Mouse (Mus musculus): ENCODE results near the gene Gpsm3. TPM values are rescaled to one million over a fixed set of nuclear protein-coding genes. Genes with fewer than 3 reads are reported as not detected.

Gpsm3 gene
- total and polyA plus RNA-seq, 3 experiments, result 13.0 to 38.7 (median 18.2) TPM

DNA sequence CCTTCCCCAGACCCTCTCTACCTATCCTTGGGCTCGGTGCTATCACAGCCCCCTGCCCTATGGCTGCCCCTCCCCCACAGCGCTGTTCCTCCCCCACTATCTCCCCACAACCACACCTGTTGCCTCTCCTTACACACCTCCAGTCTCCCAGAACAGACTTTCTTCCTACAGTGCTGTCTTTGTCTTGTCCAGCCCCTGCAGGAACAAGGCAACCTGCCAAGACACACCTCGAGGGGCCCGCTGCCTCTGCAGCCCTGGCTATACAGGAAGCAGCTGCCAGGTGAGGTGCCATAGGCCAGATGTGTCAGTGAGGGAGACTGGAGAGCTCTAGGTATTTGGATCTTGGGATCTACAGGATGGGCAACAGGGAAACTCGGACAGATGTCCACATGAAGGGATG is 13.0 kb upstream of the Gpsm3 start:
- H3K4me2 ChIP-seq (ENCODE audit: insufficient read depth, low read depth, poor library complexity, severe bottlenecking), result no peak overlapping the region
- DNase-seq (ENCODE audit: extremely low read depth), result no peak
- H3K4me1 ChIP-seq (ENCODE audit: control insufficient read depth in 1 of 2, insufficient read depth in 2 of 2), result peaks cover 4 to 19% of the 10 kb centered on the region in 2 experiments
- TF ChIP-seq SIN3A (IDR thresholded peaks at IDR 0.05; ENCODE audit: low read length) (no peak), POLR2A (IDR thresholded peaks at IDR 0.05; ENCODE audit: low read depth, low read length) (no peak), JUND (conservative IDR thresholded peaks at IDR 0.05; ENCODE audit: low read depth, low read length) (no peak), CHD2 (IDR thresholded peaks at IDR 0.05; ENCODE audit: low read length) (no peak)
- H3K79me2 ChIP-seq (replicated peaks; ENCODE audit: control insufficient read depth, extremely low read depth, insufficient read depth, poor library complexity, severe bottlenecking), result no peaks in the 10 kb centered on the region
- H3K36me3 ChIP-seq (replicated peaks in 1 of 2; ENCODE audit: control insufficient read depth in 1 of 2, insufficient read depth in 1 of 2, low read length in 1 of 2), result no peaks in the 10 kb centered on the region
- dilution Hi-C loops (cut with MboI; ENCODE audit: extremely low pct_ligation_motif_present, extremely low pct_unique_long_range_greater_than_20kb, low sequenced_read_pairs) (no loop called here), in situ Hi-C loops (cut with MboI; ENCODE audit: low pct_ligation_motif_present, low pct_unique_long_range_greater_than_20kb, low sequenced_read_pairs) (no loop called here)
- H3K9ac ChIP-seq (ENCODE audit: insufficient read depth, low read depth), result no peak overlapping the region
- H3K27ac ChIP-seq (ENCODE audit: insufficient read depth, low read depth), result no peak overlapping the region
- H3K9me3 ChIP-seq (replicated peaks; ENCODE audit: low read length), result peaks cover 4% of the 10 kb centered on the region
- no peak overlapping the region for H3K4me3 ChIP-seq (replicated peaks in 1 of 3; ENCODE audit: low read depth in 2 of 3, low read length in 2 of 3, poor library complexity in 1 of 3)
- H3K27me3 ChIP-seq (replicated peaks), result peaks cover 4% of the 10 kb centered on the region

DNA sequence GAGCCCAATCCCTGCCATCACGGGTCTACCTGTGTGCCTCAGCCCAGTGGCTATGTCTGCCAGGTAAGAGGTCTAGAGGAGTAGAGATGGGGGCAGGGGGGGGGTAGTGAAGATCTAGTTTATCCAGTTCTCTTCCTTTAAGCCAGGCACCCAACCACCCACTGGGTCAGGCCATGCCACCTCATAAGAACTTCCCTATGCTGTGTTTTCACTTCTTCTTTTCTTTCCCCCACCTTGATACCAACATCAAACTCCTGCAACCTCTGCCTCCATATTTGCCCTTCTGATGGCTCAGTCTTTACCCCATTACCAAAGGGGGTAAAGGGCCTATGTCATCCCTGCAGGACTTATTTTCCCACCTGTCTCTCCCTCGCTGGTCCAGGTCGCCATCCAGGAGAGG is 11.5 kb upstream of the Gpsm3 start:
- H3K27me3 ChIP-seq (replicated peaks), result peaks cover 6% of the 10 kb centered on the region
- no peak overlapping the region for H3K4me3 ChIP-seq (replicated peaks in 1 of 3; ENCODE audit: low read depth in 2 of 3, low read length in 2 of 3, poor library complexity in 1 of 3)
- no peaks in the 10 kb centered on the region for H3K36me3 ChIP-seq (replicated peaks in 1 of 2; ENCODE audit: control insufficient read depth in 1 of 2, insufficient read depth in 1 of 2, low read length in 1 of 2)
- H3K9ac ChIP-seq (ENCODE audit: insufficient read depth, low read depth), result no peak overlapping the region
- H3K79me2 ChIP-seq (replicated peaks; ENCODE audit: control insufficient read depth, extremely low read depth, insufficient read depth, poor library complexity, severe bottlenecking), result no peaks in the 10 kb centered on the region
- in situ Hi-C loops (cut with MboI; ENCODE audit: low pct_ligation_motif_present, low pct_unique_long_range_greater_than_20kb, low sequenced_read_pairs) (no loop called here), dilution Hi-C loops (cut with MboI; ENCODE audit: extremely low pct_ligation_motif_present, extremely low pct_unique_long_range_greater_than_20kb, low sequenced_read_pairs) (no loop called here)
- no peak overlapping the region for H3K27ac ChIP-seq (ENCODE audit: insufficient read depth, low read depth)
- H3K4me2 ChIP-seq (ENCODE audit: insufficient read depth, low read depth, poor library complexity, severe bottlenecking), result no peak overlapping the region
- TF ChIP-seq TBP (conservative IDR thresholded peaks at IDR 0.05; ENCODE audit: low read depth, low read length), result no peak
- TF ChIP-seq MAX (IDR thresholded peaks at IDR 0.05; ENCODE audit: low read length), result no peak
- no peak for TF ChIP-seq CHD1 (IDR thresholded peaks at IDR 0.05; ENCODE audit: low read depth, low read length)
- no peak for TF ChIP-seq GABPA (IDR thresholded peaks at IDR 0.05; ENCODE audit: insufficient replicate concordance, low read depth, low read length)
- no peak for TF ChIP-seq RAD21 (IDR thresholded peaks at IDR 0.05; ENCODE audit: low read depth, low read length)
- peak; percentile 70 for TF ChIP-seq EP300 (IDR thresholded peaks at IDR 0.05; ENCODE audit: low read length)
- no peak for TF ChIP-seq BHLHE40 (IDR thresholded peaks at IDR 0.05; ENCODE audit: low read depth, low read length)
- no peak for TF ChIP-seq CHD2 (IDR thresholded peaks at IDR 0.05; ENCODE audit: low read length)
- no peak for TF ChIP-seq MXI1 (IDR thresholded peaks at IDR 0.05; ENCODE audit: low read depth, low read length)
- TF ChIP-seq HCFC1 (IDR thresholded peaks at IDR 0.05; ENCODE audit: low read depth, low read length), result no peak
- TF ChIP-seq SIN3A (IDR thresholded peaks at IDR 0.05; ENCODE audit: low read length), result no peak
- peak; percentile 76 for TF ChIP-seq IRF4 (IDR thresholded peaks at IDR 0.05; ENCODE audit: low read depth, low read length)
- TF ChIP-seq TCF12 (IDR thresholded peaks at IDR 0.05; ENCODE audit: low read depth, low read length), result no peak
- no peak for TF ChIP-seq MYC (IDR thresholded peaks at IDR 0.05; ENCODE audit: low read depth, low read length)
- no peak for TF ChIP-seq ZC3H11A (IDR thresholded peaks at IDR 0.05; ENCODE audit: low read depth, low read length)
- H3K9me3 ChIP-seq (replicated peaks; ENCODE audit: low read length), result no peaks in the 10 kb centered on the region
- peak; percentile 59 for DNase-seq (ENCODE audit: extremely low read depth)
- peaks cover 4 to 19% of the 10 kb centered on the region in 2 experiments for H3K4me1 ChIP-seq (ENCODE audit: control insufficient read depth in 1 of 2, insufficient read depth in 2 of 2)

Data from CH12.LX (cell line).